Mouse (Mus musculus) mesoderm, embryonic 11.5 days (tissue): ENCODE results near the gene Gm13889.
A peak's percentile ranks its signal among the peaks of the same experiment; 100 is the strongest.

Source experiments
- DNase-seq: peaks from one replicate; pipeline ENCODE4 v3.0.0-alpha.2; 2012; ENCODE audit warnings: low read depth, low spot score

Gm13889 gene

DNA sequence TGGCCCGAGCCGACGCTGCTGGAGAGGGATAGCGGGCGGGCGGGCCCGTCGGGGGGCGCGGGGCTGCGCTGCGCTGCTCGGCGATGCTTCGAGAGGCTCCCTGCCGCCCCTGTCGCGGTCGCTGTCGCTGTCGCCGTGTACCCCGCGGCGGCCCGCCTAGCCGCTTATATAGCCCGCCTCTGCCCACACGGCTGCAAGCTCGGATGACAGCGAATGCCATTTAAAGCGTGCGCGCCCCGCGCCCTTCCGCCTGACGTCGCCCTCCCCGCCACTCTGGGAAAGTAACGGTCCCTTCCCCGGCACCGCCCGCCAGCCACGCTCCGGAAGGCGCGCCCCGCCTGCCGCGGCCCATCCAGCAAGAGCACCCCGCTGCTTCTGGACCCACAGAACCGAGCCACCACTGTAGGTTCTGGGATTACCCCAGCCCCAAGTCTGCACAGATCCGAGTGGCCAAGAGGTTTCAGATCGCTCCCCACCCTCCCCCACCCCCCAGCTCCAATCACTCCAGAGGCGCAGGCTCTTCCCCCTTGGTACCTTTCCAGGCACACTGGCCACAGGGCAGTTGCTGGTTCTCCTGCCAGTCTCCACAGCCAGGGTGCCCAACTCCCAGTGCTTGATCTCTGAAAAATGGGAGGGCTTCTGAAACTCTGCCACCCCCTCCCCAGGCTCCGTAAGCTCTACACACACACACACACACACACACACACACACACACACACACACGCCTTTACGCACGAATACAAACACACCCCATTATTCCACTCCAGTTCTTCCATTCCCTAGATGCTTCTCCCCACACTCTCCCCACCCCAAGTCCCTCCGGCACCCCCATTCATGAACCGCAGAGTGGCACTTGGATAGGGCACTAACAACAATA, at the start of gene Gm13889:
TSS of gene Gm13889 (minus strand) at position 294 of the 877 bp plus-strand sequence.
- DNase-seq: peak; percentile 47

- peak; percentile 82 for DNase-seq
These were observed 45.3 kb upstream of the Gm13889 start for GRCm38 (mm10) chr2:94002331-94002730.

DNA sequence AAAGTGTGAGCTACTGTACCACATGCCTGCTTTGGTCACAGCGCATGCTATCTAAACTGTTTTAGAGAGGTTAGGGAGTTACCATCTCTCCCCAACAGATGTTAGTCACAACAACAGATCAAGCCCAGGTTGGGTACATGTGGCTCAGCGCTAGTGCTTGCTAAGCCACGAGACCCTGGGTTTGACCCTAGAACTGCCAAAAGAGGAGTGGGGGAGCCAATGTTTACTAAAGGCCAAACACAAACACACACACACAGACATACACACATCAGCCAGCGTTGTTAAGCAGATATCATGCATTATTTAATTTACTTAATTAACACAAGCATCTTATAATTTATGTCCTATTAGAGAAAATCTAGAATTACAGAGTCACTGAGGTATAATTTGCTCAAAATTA, 44.9 kb upstream of the Gm13889 start:
- DNase-seq: no peak

GRCm38 (mm10) chr2:94001411-94001810, 44.4 kb upstream of the Gm13889 start:
- no peak for DNase-seq

GRCm38 (mm10) chr2:93996254-93996653, 39.3 kb upstream of the Gm13889 start, which contains the start of gene Gm27027:
TSS of gene Gm27027 (minus strand) at chr2:93996354.
- DNase-seq: no peak

- no peak for DNase-seq
These were observed 35.8 kb upstream of the Gm13889 start for GRCm38 (mm10) chr2:93992810-93993209.

DNA sequence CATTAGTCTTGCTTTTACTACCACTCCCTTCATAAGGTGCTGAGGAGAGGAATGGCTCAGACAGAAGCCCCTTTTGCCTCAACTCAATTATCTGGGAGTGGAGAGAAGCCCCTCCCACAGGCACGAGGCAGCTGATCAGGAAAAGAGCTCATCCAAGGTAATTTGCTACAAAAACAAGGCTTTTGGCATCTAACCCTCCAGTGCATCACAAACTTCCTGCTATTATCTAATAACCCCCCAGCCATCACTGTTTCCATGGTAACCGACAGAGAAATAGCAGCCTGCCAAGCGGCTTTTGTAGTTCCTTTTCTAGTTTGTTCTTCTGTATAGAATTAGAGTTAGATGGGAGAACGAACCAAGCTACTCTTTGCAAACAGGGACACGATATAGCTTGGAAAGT, 35.3 kb upstream of the Gm13889 start:
- DNase-seq: no peak

GRCm38 (mm10) chr2:93991336-93991735, 34.3 kb upstream of the Gm13889 start:
- no peak for DNase-seq

- DNase-seq: no peak
These were observed 31.4 kb upstream of the Gm13889 start for GRCm38 (mm10) chr2:93988440-93988839.

GRCm38 (mm10) chr2:93982457-93983235, 25.6 kb upstream of the Gm13889 start:
- DNase-seq: no peak

- no peak for DNase-seq
These were observed 22.5 kb upstream of the Gm13889 start for GRCm38 (mm10) chr2:93979249-93980120.

DNA sequence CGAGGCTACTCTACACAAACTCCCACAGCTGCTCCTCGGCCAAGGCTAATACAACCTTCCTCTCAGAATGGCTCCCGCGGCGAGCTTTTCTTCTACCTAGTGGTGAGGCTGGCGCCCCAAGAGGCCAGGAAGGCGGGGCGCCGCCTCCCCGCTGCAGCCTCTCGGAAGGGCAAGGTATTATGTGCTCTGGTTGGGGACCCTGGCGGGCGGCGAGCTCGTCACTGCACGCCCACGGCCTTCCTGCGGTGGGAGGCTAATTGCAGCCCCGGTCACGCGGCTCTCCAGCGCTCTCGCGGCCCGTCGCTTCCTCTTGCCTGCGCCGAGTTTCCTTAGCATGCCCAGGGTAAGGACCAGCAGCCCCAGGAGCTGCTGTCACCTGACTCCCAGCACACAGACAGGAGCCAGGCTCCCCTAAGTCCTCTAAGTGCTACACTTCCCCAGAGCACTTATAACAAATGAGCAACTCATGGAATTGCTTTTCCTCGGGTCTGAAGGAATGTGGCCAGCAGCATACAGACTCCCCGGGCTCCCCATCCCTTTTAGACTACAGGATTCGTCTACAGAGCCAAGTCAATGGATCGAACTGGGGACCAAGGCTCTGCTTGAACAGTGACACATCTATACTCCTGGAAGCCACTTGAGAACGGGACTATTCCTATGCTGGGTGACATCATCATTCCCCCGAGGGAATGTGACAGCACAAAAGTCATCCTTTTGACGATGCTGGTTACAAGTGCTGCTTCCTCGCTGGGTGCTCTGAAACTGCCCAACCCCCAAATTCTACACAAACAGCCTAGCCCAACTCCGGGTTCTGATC, 19.6 kb upstream of the Gm13889 start:
- peak; percentile 63 for DNase-seq

DNA sequence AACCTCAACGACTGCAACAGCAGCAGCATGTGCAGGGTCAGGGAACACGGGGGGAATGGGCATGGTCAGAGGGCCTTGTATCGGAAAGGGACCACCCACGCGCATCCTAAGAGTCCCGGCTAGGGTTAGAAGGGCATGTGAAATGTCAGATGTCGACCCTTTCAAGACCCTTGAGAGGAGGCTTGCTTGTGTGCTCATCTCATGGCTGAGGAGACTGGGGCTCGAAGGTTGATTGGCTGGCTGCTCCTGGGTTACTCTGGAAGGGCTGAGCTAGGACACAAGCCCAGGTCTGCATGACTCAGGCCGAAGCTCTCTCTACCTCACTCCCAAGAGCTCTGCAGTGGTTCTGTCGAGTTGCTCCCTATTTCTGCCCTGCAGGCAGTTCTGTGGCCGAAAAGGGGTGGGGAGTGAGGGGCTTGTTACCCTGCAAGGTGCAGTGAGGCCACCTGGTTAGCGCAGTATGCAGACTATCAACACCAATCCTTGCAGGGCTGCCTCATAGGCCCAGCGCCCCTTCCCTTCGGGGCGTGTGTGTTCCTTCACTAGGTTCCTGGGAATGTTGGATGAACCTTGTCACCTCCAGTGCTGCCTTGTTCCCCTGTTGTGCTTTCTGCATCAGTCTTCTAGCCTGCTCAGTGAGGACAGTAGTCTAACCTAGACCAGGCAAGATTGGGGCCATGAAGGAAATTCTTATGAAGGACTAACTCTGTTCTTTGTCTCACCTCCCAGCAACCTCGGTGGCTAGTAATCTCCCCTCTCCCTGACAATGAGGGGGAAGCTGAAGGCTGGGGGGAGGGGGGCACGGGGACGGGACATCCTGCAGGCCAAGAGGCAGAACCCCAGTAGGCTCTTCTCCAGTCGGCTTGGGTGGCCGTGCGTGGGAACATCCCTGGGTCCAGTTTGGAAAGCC, 18.8 kb upstream of the Gm13889 start:
- DNase-seq: no peak

DNA sequence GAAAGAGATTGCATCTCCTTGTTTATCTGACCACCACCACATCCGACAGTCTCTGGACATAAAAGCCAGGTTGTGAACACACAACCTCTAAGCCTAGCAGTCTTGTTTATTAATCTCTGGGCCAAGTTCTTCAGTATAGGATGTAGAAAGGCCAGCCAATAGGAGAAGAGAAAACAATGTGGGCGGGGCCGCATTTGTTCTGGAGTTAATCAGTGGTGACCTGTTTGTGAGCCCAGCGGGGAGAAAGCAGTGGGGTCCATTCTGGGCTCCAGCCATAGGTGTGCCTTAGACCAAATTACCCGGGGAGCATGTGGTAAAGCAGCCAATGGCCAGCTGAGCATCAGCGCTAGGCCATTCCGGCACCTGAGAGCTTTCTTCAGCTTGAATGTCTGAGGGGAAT, 18.0 kb upstream of the Gm13889 start:
- DNase-seq: no peak

- DNase-seq: no peak
These were observed 14.6 kb upstream of the Gm13889 start for GRCm38 (mm10) chr2:93971647-93972046.

GRCm38 (mm10) chr2:93964494-93965160, 7.6 kb upstream of the Gm13889 start:
- DNase-seq: no peak

- DNase-seq: no peak
These were observed 6.8 kb upstream of the Gm13889 start for GRCm38 (mm10) chr2:93963802-93964201.

GRCm38 (mm10) chr2:93961716-93962115, 4.7 kb upstream of the Gm13889 start:
- DNase-seq: no peak

GRCm38 (mm10) chr2:93959346-93959745, 2.3 kb upstream of the Gm13889 start:
- DNase-seq: no peak
